Mouse (Mus musculus): ENCODE measurements around the gene Dagla.

GRCm38 (mm10) chr19:10345696-10346095 lies 41.0 kb upstream of the Dagla start:
- no peak for TF ChIP-seq CTCF (IDR thresholded peaks at IDR 0.05; ENCODE audit: extremely low read depth, insufficient read length, insufficient replicate concordance, low read depth, low read length)
- TF ChIP-seq POLR2A (IDR thresholded peaks at IDR 0.05; ENCODE audit: low read depth, low read length) = no peak

Measured in small intestine, adult 2 months (tissue).